Comparison of ENCODE assay signal across 8 mouse cellular contexts in the genomic region with DNA sequence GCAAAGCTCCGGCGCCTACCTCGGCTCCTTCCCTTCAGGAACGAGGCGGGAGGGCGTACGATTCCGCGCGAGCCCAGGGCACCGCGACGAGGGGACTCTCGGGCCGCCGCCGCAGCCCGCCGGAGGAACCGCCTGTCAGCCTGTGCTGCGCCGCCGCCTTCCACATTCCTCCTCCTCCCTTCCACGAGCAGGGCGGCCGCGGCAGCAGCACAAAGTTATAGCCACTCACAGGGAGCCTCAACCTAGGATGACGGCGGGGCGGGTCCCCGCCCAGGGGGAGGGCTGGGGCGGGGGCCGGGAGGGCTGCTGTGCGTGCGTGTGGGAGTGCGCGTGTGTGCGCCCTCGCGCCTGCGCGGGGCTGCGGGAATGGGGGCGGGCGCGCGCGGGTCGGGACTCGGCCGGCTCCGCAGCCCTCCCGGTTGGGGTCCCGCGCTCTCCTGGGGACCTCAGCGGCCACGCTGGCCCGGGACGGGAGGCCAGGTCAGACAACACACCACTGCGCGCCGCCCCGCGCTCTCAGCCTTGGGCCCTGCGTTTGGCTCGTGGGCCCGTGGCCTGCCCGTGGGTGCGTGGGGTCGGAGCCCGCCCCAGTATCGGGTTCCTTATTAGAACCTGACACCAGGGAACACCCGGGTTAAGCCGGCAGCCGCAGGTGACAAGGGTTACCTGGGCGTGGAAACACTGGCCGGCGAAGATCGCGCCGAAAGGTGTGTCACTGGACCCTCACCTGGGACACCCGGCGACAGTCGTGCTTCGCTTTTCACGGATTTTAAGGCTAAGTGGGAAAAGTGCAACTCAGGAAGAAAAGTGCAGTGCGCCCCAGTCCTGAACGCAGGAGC. TPM values are rescaled to one million over a fixed set of nuclear protein-coding genes. Genes with fewer than 3 reads are reported as not detected.
DNase-seq lines count a peak whose midpoint lies in the region; ATAC-seq lines count a peak whose summit lies in the region.

Gene Foxo3 (minus strand): TSS at position 249 of the 839 bp plus-strand sequence.

- peaks cover 47% of the 10 kb centered on the region for H3K27me3 ChIP-seq in forebrain, embryonic 10.5 days (ENCODE audit: poor library complexity, severe bottlenecking)
- H3K27me3 ChIP-seq in heart, embryonic 14.5 days (ENCODE audit: control insufficient read depth, insufficient read depth, low read length) = no peaks in the 10 kb centered on the region
- H3K27me3 ChIP-seq in liver, embryonic 12.5 days (replicated peaks) = no peaks in the 10 kb centered on the region; the same call in 1 of the 2 replicates
- H3K27me3 ChIP-seq in stomach, embryonic 14.5 days (ENCODE audit: control insufficient read depth, insufficient read depth, low read length) = no peaks in the 10 kb centered on the region

- H3K9me3 ChIP-seq in forebrain, embryonic 10.5 days = no peaks in the 10 kb centered on the region
- no peaks in the 10 kb centered on the region for H3K9me3 ChIP-seq in heart, embryonic 14.5 days (ENCODE audit: control insufficient read depth, low read length)
- H3K9me3 ChIP-seq in liver, embryonic 12.5 days (replicated peaks) = no peaks in the 10 kb centered on the region
- H3K9me3 ChIP-seq in stomach, embryonic 14.5 days (ENCODE audit: control insufficient read depth, low read depth, low read length) = no peaks in the 10 kb centered on the region

- peak within 1 kb of the TSS; percentile 83 for H3K27ac ChIP-seq in brown adipose tissue, adult 24 weeks (replicated peaks; ENCODE audit: low read depth, low read length)
- H3K27ac ChIP-seq in forebrain, embryonic 10.5 days = peak within 1 kb of the TSS; percentile 92
- peak within 1 kb of the TSS; percentile 96 to 97 for H3K27ac ChIP-seq in heart, embryonic 14.5 days (replicated peaks in 1 of 2; ENCODE audit: control insufficient read depth in 1 of 2, insufficient read depth in 1 of 2, low read depth in 2 of 2, low read length in 2 of 2)
- peak within 1 kb of the TSS; percentile 98 for H3K27ac ChIP-seq in liver, embryonic 12.5 days
- H3K27ac ChIP-seq in stomach, embryonic 14.5 days (ENCODE audit: low read length) = peak within 1 kb of the TSS; percentile 97

- WGBS in forebrain, embryonic 10.5 days = under 1% methylated on average over 88 of the region's 88 CpGs
- WGBS in heart, embryonic 14.5 days = under 1% methylated on average over 83 of the region's 88 CpGs
- WGBS in liver, embryonic 12.5 days (ENCODE audit: insufficient replicate concordance) = under 1% methylated on average over 72 of the region's 88 CpGs
- WGBS in stomach, embryonic 14.5 days = under 1% methylated on average over 88 of the region's 88 CpGs

- H3K36me3 ChIP-seq in forebrain, embryonic 10.5 days (replicated peaks) = no peaks in the 10 kb centered on the region
- no peaks in the 10 kb centered on the region; the same call in 1 of the 2 replicates for H3K36me3 ChIP-seq in heart, embryonic 14.5 days (ENCODE audit: control insufficient read depth, insufficient read depth, low read length)
- peaks cover 31% of the 10 kb centered on the region for H3K36me3 ChIP-seq in liver, embryonic 12.5 days
- no peaks in the 10 kb centered on the region for H3K36me3 ChIP-seq in stomach, embryonic 14.5 days (ENCODE audit: control insufficient read depth, insufficient read depth, low read length)

- peak within 1 kb of the TSS; percentile 88 for H3K4me3 ChIP-seq in brown adipose tissue, adult 24 weeks (ENCODE audit: insufficient read depth, low read depth, low read length)
- peak within 1 kb of the TSS; percentile 85 for H3K4me3 ChIP-seq in forebrain, embryonic 10.5 days
- peak within 1 kb of the TSS; percentile 81 to 90 for H3K4me3 ChIP-seq in heart, embryonic 14.5 days (ENCODE audit: control insufficient read depth in 1 of 2, insufficient read depth in 1 of 2, low read depth in 1 of 2, low read length in 2 of 2)
- peak within 1 kb of the TSS; percentile 98 for H3K4me3 ChIP-seq in liver, embryonic 12.5 days
- H3K4me3 ChIP-seq in stomach, embryonic 14.5 days (ENCODE audit: low read depth, low read length) = peak within 1 kb of the TSS; percentile 73

- H3K9ac ChIP-seq in heart, embryonic 14.5 days (ENCODE audit: low read length) = peak within 1 kb of the TSS; percentile 92
- H3K9ac ChIP-seq in liver, embryonic 12.5 days = peak within 1 kb of the TSS; percentile 99
- peak within 1 kb of the TSS; percentile 69 for H3K9ac ChIP-seq in stomach, embryonic 14.5 days (replicated peaks; ENCODE audit: low read depth, low read length)

- peak within 1 kb of the TSS; percentile 99 for H3K4me2 ChIP-seq in heart, embryonic 14.5 days (ENCODE audit: low read length)
- peak within 1 kb of the TSS; percentile 98 for H3K4me2 ChIP-seq in liver, embryonic 12.5 days
- H3K4me2 ChIP-seq in stomach, embryonic 14.5 days (replicated peaks; ENCODE audit: low read depth, low read length) = peak within 1 kb of the TSS; percentile 98

- peak; percentile 96 for DNase-seq in CD4-positive, CD25-positive, alpha-beta regulatory T cell, adult 2 months (ENCODE audit: low read depth, low spot score)
- peak; percentile 87 for DNase-seq in forebrain, embryonic 10.5 days (ENCODE audit: extremely low spot score, low spot score)
- peak; percentile 94 for DNase-seq in kidney, postnatal 14 days
- peak; percentile 73 to 85 for DNase-seq in natural killer cell, adult 2 months (ENCODE audit: low spot score in 2 of 2)

- ATAC-seq in heart, embryonic 14.5 days (ENCODE audit: insufficient number of reproducible peaks, insufficient read depth, low FRiP score, low read depth) = peak; percentile 79
- peak; percentile 78 for ATAC-seq in liver, embryonic 12.5 days
- peak; percentile 84 for ATAC-seq in stomach, embryonic 14.5 days (ENCODE audit: insufficient number of reproducible peaks, insufficient read depth, low FRiP score, low read depth)

- peaks cover 13% of the 10 kb centered on the region for H3K4me1 ChIP-seq in brown adipose tissue, adult 24 weeks (ENCODE audit: control insufficient read depth, insufficient read depth, insufficient read length, low read length)
- H3K4me1 ChIP-seq in forebrain, embryonic 10.5 days = peaks cover 44% of the 10 kb centered on the region
- peaks cover 16 to 30% of the 10 kb centered on the region in 2 experiments for H3K4me1 ChIP-seq in heart, embryonic 14.5 days (ENCODE audit: control insufficient read depth in 2 of 2, insufficient read depth in 2 of 2, low read length in 2 of 2)
- H3K4me1 ChIP-seq in liver, embryonic 12.5 days = peaks cover 46% of the 10 kb centered on the region
- peaks cover 14% of the 10 kb centered on the region for H3K4me1 ChIP-seq in stomach, embryonic 14.5 days (ENCODE audit: control insufficient read depth, insufficient read depth, low read length)

RNA-seq across cellular contexts. Expression of gene Foxo3, which starts in this region (rescaled TPM):
- 4.7 and 6.4 TPM in 2 replicates for polyA plus RNA-seq in brown adipose tissue, adult 24 weeks (2012; ENCODE audit: insufficient read depth, insufficient read length, missing spikeins)
- polyA plus RNA-seq in forebrain, embryonic 10.5 days (2016; fragmentation: Nextera tagmentation; extraction: Ambion mirVana) = 2.1 and 2.3 TPM in 2 replicates
- polyA plus RNA-seq in heart, embryonic 14.5 days (2014; fragmentation: Nextera tagmentation; extraction: Ambion mirVana) = 6.3 and 7.1 TPM in 2 replicates
- 16.9 and 17.9 TPM in 2 replicates for polyA plus RNA-seq in liver, embryonic 12.5 days (2016; fragmentation: Nextera tagmentation; extraction: Ambion mirVana)
- 10.2 and 10.5 TPM in 2 replicates for polyA plus RNA-seq in stomach, embryonic 14.5 days (2014; fragmentation: Nextera tagmentation; extraction: Ambion mirVana)

Comparison
In these comparisons a context has a peak if more than half of its experiments do, and no peak if none do; other contexts are left out.
1. Peak in every context shown above with its lines: DNase-seq, ATAC-seq, H3K4me3 ChIP-seq and H3K27ac ChIP-seq.